Mouse (Mus musculus) stomach, postnatal 0 days (tissue): ENCODE results near the gene Slc24a3. TPM values are rescaled to one million over a fixed set of nuclear protein-coding genes. Genes with fewer than 3 reads are reported as not detected.
A peak's percentile ranks its signal among the peaks of the same experiment; 100 is the strongest.

Source experiments
- ATAC-seq: fragments of 200-750 bp; cut with Nextera tagmentation; 2 replicates; pipeline ENCODE4 v1.8.0; 2017; ENCODE audit not compliant: low FRiP score, low TSS enrichment
- DNase-seq: peaks from one replicate; pipeline ENCODE4 v3.0.0-alpha.2; 2016; ENCODE audit warnings: low spot score
- H3K27ac ChIP-seq: fragments of 300-500 bp; sonication (generic); replicated peaks from 2 replicates; pipeline ENCODE4 v1.5.1; 2014; ENCODE audit warnings: mild to moderate bottlenecking, control low read depth
- H3K27me3 ChIP-seq: fragments of 300-500 bp; sonication (generic); 2 replicates; pipeline ENCODE4 v1.6.1; 2014; ENCODE audit warnings: low read length; ENCODE audit not compliant: control insufficient read depth, insufficient read depth
- H3K36me3 ChIP-seq: fragments of 300-500 bp; sonication (generic); 2 replicates; pipeline ENCODE4 v1.6.1; 2014; ENCODE audit warnings: low read length, mixed read lengths; ENCODE audit not compliant: control insufficient read depth, insufficient read depth
- H3K4me1 ChIP-seq: fragments of 300-500 bp; sonication (generic); replicated peaks from 2 replicates; pipeline ENCODE4 v1.6.1; 2014; ENCODE audit warnings: antibody characterized with exemption; ENCODE audit not compliant: control insufficient read depth, insufficient read depth
- H3K4me2 ChIP-seq: fragments of 300-500 bp; sonication (generic); replicated peaks from 2 replicates; pipeline ENCODE4 v1.6.1; 2014; ENCODE audit warnings: low read depth, mild to moderate bottlenecking, control low read depth, moderate library complexity
- H3K4me3 ChIP-seq: fragments of 300-500 bp; sonication (generic); 2 replicates; pipeline ENCODE4 v1.5.1; 2014; ENCODE audit warnings: low read depth, low read length, control low read depth
- H3K9ac ChIP-seq: fragments of 300-500 bp; sonication (generic); 2 replicates; pipeline ENCODE4 v1.6.1; 2014; ENCODE audit warnings: mild to moderate bottlenecking, low read length, control low read depth, mixed read lengths
- H3K9me3 ChIP-seq: fragments of 300-500 bp; sonication (generic); 2 replicates; pipeline ENCODE4 v1.6.1; 2016; ENCODE audit warnings: low read length; ENCODE audit not compliant: control insufficient read depth
- CTCF ChIP-seq: IDR thresholded peaks from 2 replicates; pipeline ENCODE4 v1.5.1; 2016; ENCODE audit warnings: antibody characterized with exemption, low read depth, mild to moderate bottlenecking, moderate library complexity
- EP300 ChIP-seq: optimal IDR thresholded peaks from 2 replicates; pipeline ENCODE3; 2016; ENCODE audit warnings: antibody characterized with exemption
- WGBS: fragments of 180-500 bp; shearing (Covaris S2); extraction: QIAGEN DNeasy Blood & Tissue Kit; methylation state at CpG from one replicate; pipeline ENCODE4 v1.1.7; 2014; 5-methylcytosine and 5-hydroxymethylcytosine counted together
- polyA plus RNA-seq: library from polyadenylated mRNA; unstranded; fragments of >200 nt; fragmentation: Nextera tagmentation; extraction: Ambion mirVana; gene quantifications from 2 replicates; pipeline ENCODE4 v1.2.1, GENCODE M21; 2015

The Slc24a3 gene
- polyA plus RNA-seq, 1 experiment from 2014 or later = 5.7 TPM

GRCm38 (mm10) chr2:145227351-145227750 lies 59.8 kb downstream of the Slc24a3 start:
- H3K9me3 ChIP-seq = no peaks in the 10 kb centered on the region
- H3K4me1 ChIP-seq = no peaks in the 10 kb centered on the region
- no peak overlapping the region for H3K27ac ChIP-seq
- TF ChIP-seq CTCF (no peak), EP300 (no peak)
- H3K9ac ChIP-seq = no peak overlapping the region
- H3K36me3 ChIP-seq = no peaks in the 10 kb centered on the region
- no peak overlapping the region for H3K4me2 ChIP-seq
- no peak for DNase-seq
- no peak overlapping the region for H3K4me3 ChIP-seq
- no peaks in the 10 kb centered on the region for H3K27me3 ChIP-seq
- no peak for ATAC-seq
- WGBS = 84% methylated on average over 5 of the region's 5 CpGs

GRCm38 (mm10) chr2:145232764-145233484 lies 65.4 kb downstream of the Slc24a3 start:
- Histone ChIP-seq H3K4me2 (no peak overlapping the region), H3K9me3 (no peaks in the 10 kb centered on the region), H3K27me3 (no peaks in the 10 kb centered on the region), H3K9ac (no peak overlapping the region), H3K27ac (no peak overlapping the region; the same call in 1 of the 2 replicates), H3K4me1 (0 out of 2 replicates have a peak, but pooled peaks cover 5% of the 10 kb centered on the region), H3K36me3 (no peaks in the 10 kb centered on the region), H3K4me3 (no peak overlapping the region)
- 29% methylated on average over 6 of the region's 6 CpGs for WGBS
- DNase-seq (no peak), ATAC-seq (0 out of 2 replicates have a peak, but pooled peaks have one; percentile 40)
- TF ChIP-seq EP300 = no peak
- no peak for TF ChIP-seq CTCF

GRCm38 (mm10) chr2:145233547-145234398 lies 66.2 kb downstream of the Slc24a3 start:
- Histone ChIP-seq H3K4me1 (0 out of 2 replicates have a peak, but pooled peaks cover 5% of the 10 kb centered on the region), H3K4me2 (peak overlapping the region; percentile 18; the same call in 1 of the 2 replicates), H3K4me3 (no peak overlapping the region), H3K36me3 (no peaks in the 10 kb centered on the region), H3K27ac (peak overlapping the region; percentile 67), H3K9ac (no peak overlapping the region), H3K9me3 (no peaks in the 10 kb centered on the region), H3K27me3 (no peaks in the 10 kb centered on the region)
- peak; percentile 47 for DNase-seq
- 11% methylated on average over 7 of the region's 7 CpGs for WGBS
- peak; percentile 53; the same call in 1 of the 2 replicates for ATAC-seq
- TF ChIP-seq CTCF (no peak), EP300 (no peak)

- no peak overlapping the region for H3K4me2 ChIP-seq
- WGBS = 74% methylated on average over 4 of the region's 4 CpGs
- no peak overlapping the region for H3K9ac ChIP-seq
- no peaks in the 10 kb centered on the region for H3K9me3 ChIP-seq
- no peaks in the 10 kb centered on the region for H3K27me3 ChIP-seq
- no peak overlapping the region for H3K27ac ChIP-seq
- no peaks in the 10 kb centered on the region for H3K36me3 ChIP-seq
- no peak overlapping the region for H3K4me3 ChIP-seq
- H3K4me1 ChIP-seq = no peaks in the 10 kb centered on the region
- TF ChIP-seq CTCF (no peak), EP300 (no peak)
- ATAC-seq (no peak), DNase-seq (no peak)
Observed at GRCm38 (mm10) chr2:145246384-145246783, 78.8 kb downstream of the Slc24a3 start.

GRCm38 (mm10) chr2:145248185-145248584 lies 80.6 kb downstream of the Slc24a3 start:
- ATAC-seq (no peak), DNase-seq (no peak)
- Histone ChIP-seq H3K4me2 (no peak overlapping the region), H3K9ac (no peak overlapping the region), H3K36me3 (no peaks in the 10 kb centered on the region), H3K4me3 (no peak overlapping the region), H3K9me3 (no peaks in the 10 kb centered on the region), H3K27ac (no peak overlapping the region), H3K27me3 (no peaks in the 10 kb centered on the region), H3K4me1 (no peaks in the 10 kb centered on the region)
- WGBS = 90% methylated on average over 3 of the region's 3 CpGs
- TF ChIP-seq CTCF (no peak), EP300 (no peak)
